Mouse (Mus musculus): ENCODE measurements around the gene Bcl2l15.

The Bcl2l15 gene

GRCm38 (mm10) chr3:103868008-103868407 is 35.6 kb downstream of the Bcl2l15 start:
- no peak for DNase-seq (ENCODE audit: low spot score in 2 of 2)

- no peak for DNase-seq (ENCODE audit: low spot score in 2 of 2)
Observed at GRCm38 (mm10) chr3:103872663-103873098, 40.3 kb downstream of the Bcl2l15 start.

GRCm38 (mm10) chr3:103874329-103874728 is 41.9 kb downstream of the Bcl2l15 start:
- DNase-seq (ENCODE audit: low spot score in 2 of 2) = no peak

DNA sequence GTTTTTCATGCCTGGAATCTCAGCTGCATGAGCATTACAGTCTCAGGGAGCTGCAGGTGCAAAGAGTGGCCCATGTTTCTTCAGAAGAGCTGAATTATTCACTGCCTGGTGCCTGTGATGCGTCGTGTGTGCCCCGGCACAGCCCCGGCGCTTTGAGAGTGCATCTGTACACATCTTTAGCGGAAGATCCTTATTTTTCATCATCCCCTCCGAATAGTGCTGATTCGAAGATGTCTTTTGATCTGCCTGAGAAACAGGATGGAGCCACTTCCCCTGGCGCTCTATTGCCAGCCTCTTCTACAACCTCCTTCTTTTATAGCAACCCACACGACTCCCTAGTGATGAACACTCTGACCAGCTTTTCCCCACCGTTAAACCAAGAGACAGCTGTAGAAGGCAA is 53.5 kb downstream of the Bcl2l15 start:
- no peak for DNase-seq (ENCODE audit: low spot score in 2 of 2)

DNA sequence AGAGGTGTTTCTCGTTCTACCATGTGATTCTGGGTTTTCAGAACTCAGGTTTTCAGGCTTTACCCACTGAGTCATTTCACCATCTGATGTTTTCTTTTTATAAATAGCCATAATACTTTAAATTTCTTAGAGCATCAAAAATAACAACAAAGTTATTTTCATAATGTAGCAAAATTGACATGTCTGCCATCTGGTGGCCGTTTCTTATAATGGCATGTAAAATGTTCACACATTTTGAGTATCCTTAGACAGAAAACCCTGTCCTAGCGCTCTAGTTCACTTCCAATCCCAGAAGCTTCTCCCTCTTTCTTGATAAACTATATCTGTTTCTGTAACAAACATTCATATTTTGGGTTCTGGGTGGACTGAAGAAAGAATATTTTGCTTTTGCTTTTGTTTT is 55.2 kb downstream of the Bcl2l15 start:
- DNase-seq (ENCODE audit: low spot score in 2 of 2) = peak in 1 of 2 experiments; percentile 49

DNA sequence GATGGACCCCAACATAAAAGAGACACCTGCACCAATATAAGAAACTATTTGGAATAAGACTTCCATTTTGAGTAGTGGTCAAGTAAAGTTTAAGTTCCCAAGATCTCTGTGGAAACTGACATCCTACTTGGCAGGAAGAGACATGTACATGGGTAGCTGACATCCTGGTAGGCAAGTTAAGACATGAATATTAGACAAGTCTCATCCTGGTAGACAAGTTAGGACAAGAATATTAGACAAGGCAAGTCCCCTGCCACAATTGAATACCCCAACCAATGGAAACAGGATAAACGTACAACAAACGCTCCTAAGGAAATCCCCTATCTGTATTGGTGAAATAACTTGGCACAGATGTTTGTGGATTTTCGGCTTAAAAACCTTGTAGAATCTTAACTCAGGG is 61.0 kb downstream of the Bcl2l15 start:
- DNase-seq (ENCODE audit: low spot score in 2 of 2) = no peak

All from spleen, postnatal 14 days (tissue).